In the genomic region with DNA sequence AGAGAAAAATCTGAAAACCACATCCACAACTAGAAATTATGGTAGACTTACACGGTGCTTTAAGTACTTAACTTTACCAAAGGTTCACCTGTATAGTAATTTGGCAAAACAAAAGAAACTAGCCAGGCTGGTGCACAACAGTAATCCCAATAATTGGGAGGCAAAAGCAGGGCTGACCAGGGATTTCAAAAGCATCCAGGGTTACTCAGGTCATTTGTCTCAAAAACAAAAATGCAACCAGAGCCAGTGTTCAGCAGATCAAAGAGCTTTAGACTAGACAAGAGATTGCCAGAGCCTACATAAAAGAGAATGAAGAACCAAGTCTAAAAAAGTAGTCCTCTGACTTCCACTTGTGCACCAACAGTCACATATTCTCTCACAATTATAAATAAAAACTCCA, we compare ENCODE assay signal across 35 mouse cellular contexts.
"Had no signal": no experiment of that assay in that cellular context is flagged by ENCODE, and none has a peak within 500 bp of the region (broad histone marks: within the 10 kb centered on the region; RNA-seq: fewer than 3 reads in every experiment).

No protein-coding gene starts in this region.

- ATAC-seq: hindbrain, embryonic 16.5 days; hindbrain, postnatal 0 days; inflammation-experienced regulatory T-cells, adult 6 months; intestine, embryonic 15.5 days; intestine, embryonic 16.5 days; intestine, postnatal 0 days had no signal

- H3K27ac ChIP-seq: heart, embryonic 10.5 days; heart, embryonic 13.5 days; heart, embryonic 15.5 days; hindbrain, embryonic 10.5 days; hindbrain, embryonic 12.5 days; hindbrain, embryonic 13.5 days; hindbrain, embryonic 14.5 days; hindbrain, embryonic 15.5 days; hindbrain, postnatal 0 days; intestine, embryonic 15.5 days; kidney, embryonic 15.5 days; kidney, postnatal 0 days; layer of hippocampus, adult 2 months had no signal

- H3K36me3 ChIP-seq: heart, embryonic 10.5 days; heart, embryonic 12.5 days; heart, embryonic 15.5 days; hindbrain, embryonic 12.5 days; hindbrain, embryonic 13.5 days; hindbrain, embryonic 15.5 days; intestine, embryonic 15.5 days; kidney, embryonic 15.5 days had no signal

- DNase-seq: heart, postnatal 10 days; heart, postnatal 14 days; heart, postnatal 36 days; heart, postnatal 4 days; kidney, adult 11 months; kidney, adult 18-20 months; kidney, adult 2 months; kidney, adult 8-10 months; kidney, adult 9 months; kidney, postnatal 10 days; kidney, postnatal 14 days; kidney, postnatal 25 days; kidney, postnatal 36 days; kidney, postnatal 4 days; layer of hippocampus, adult 9-11 months; layer of hippocampus, postnatal 36 days had no signal

- H3K9ac ChIP-seq: heart, embryonic 12.5 days; heart, embryonic 13.5 days; heart, embryonic 15.5 days; hindbrain, embryonic 12.5 days; hindbrain, embryonic 13.5 days; hindbrain, embryonic 14.5 days; hindbrain, embryonic 15.5 days; intestine, embryonic 15.5 days; kidney, embryonic 15.5 days had no signal

- H3K4me2 ChIP-seq: heart, embryonic 11.5 days; heart, embryonic 12.5 days; heart, embryonic 13.5 days; heart, embryonic 15.5 days; hindbrain, embryonic 12.5 days; hindbrain, embryonic 13.5 days; hindbrain, embryonic 14.5 days; hindbrain, embryonic 15.5 days; intestine, embryonic 15.5 days; kidney, embryonic 15.5 days had no signal

- H3K27me3 ChIP-seq: heart, embryonic 12.5 days; heart, embryonic 13.5 days; heart, embryonic 15.5 days; hindbrain, embryonic 12.5 days; hindbrain, embryonic 13.5 days; hindbrain, embryonic 15.5 days; intestine, embryonic 15.5 days; kidney, embryonic 15.5 days had no signal

- H3K9me3 ChIP-seq: heart, embryonic 10.5 days; heart, embryonic 12.5 days; heart, embryonic 13.5 days; heart, embryonic 15.5 days; hindbrain, embryonic 10.5 days; hindbrain, embryonic 12.5 days; hindbrain, embryonic 13.5 days; hindbrain, embryonic 15.5 days; intestine, embryonic 15.5 days; kidney, embryonic 15.5 days had no signal

- H3K4me3 ChIP-seq: heart, embryonic 10.5 days; heart, embryonic 12.5 days; heart, embryonic 13.5 days; heart, embryonic 15.5 days; hindbrain, embryonic 10.5 days; hindbrain, embryonic 12.5 days; hindbrain, embryonic 13.5 days; hindbrain, embryonic 15.5 days; intestine, embryonic 15.5 days; kidney, embryonic 15.5 days; layer of hippocampus, adult 2 months had no signal
